Mouse (Mus musculus) spleen, embryonic (tissue): ENCODE results near the gene Trim66.

Experiments
- CTCF ChIA-PET: fragments of 350-600 bp; sonication (Branson Sonifier 250); formaldehyde crosslinking; loops from one replicate; lab custom pipeline; 2022; lab: Charles Lee

The Trim66 gene

DNA sequence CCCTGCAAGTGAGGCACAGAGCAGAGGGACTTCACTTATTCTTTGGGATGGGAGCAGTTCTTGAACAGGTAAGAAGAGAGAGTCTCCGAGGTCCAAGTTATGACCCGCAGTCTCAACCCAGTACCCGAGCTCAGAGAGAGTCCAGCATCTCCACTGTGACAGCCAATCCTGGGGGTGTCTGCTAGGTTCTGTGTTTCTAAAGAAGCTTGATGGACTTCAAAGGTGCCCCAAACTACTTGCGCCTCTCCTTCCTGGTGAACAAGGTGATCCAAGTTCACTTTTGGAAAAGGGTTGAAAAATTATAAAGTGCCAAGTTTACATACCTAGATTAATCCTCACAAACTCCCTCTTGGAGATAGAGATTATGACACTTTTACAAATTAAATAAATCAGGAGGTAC, at the start of gene Trim66:
TSS of gene Trim66 (minus strand) at position 101 of the 400 bp plus-strand sequence.
- CTCF ChIA-PET = no interaction called here

DNA sequence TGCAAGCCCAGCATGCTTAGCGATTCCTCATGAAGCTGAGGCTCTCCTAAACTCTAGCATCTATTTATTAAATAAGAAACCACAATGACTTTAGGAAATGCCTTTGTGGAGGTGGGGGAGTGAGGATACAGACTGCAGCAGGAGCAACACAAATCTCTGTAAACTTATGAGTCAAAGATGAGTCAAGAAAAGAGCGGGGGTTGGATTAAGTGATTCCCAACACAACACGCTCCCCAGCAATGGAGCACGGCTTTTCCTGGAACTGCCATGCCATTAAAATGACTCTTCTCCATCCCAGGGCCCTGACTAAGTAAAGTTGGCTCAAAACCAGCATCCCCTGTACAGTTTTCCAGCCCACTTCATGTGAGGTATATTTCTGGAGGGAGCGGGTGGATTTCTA, 38.8 kb upstream of the Trim66 start:
- CTCF ChIA-PET = no interaction called here

DNA sequence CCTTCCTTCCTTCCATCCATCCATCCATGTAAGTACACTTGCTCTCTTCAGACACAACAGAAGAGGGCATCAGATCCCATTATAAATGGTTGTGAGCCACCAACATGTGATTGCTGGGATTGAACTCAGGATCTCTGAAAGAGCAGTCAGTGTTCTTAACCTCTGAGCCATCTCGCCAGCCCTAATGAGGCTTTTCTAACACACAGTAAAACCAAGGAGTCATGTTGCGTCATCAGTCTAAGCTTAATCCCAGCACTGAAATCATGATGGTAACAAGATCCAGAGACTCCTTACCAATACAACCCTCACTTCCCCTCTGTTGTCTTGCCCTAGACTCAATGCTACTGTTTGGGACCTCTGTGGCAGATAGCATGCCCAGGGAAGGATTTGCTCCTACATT, 38.3 kb upstream of the Trim66 start:
- CTCF ChIA-PET = no interaction called here

DNA sequence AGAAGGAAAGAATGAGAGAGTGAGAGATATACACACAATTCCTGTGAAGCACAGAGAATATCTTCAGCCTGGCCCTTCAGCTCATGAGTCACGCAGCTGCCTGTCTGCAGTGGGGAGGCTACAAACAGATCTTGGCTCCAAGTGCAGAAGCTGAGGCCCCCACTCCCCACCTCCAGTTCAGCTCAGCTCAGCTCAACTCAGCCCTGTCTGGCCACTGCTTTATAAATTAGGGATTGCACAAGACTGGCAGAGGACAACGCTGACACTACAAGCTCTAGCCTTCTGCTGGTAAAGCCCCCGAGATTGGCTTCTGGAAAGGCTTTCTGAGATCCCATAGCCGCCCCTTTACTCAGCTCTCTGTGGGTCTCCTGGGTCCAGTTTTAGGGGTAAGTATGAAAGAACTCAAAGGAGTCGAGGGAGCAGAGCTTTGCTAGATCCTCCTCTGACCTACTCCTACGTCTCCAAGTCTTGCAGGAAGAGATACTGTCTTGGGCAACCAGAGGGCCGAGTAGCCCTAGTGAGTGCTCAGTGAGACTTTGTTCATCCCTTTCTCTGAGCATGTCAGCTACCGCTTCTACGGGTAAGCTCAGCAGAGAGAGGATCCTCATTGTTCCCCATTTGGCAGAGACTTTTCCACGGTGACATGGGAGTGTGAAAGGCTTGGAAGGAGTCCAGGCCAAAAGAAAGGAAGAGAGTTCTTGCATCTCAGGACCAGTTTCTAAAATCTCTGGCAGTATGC, 37.5 kb upstream of the Trim66 start:
- CTCF ChIA-PET = no interaction called here

DNA sequence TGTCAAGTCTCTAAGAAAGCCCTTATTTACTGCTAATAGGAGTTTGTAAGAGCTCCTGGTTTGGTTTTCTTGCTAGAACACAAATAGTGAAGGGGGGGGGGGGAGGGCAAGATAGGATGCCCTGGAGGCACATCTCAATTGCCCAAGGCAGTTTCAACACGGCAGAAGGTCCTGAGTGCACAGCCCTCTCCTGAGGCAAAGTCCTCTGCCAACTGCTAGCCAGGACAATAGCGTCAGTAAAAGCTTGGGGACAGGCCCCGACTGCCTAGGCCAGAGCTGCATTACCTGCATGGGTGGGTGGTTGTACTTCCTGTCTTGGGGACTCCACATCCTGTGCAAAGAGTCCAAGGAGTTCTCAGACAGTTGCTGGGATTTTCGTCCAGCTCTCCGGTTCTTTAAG, 36.9 kb upstream of the Trim66 start:
- CTCF ChIA-PET = no interaction called here

DNA sequence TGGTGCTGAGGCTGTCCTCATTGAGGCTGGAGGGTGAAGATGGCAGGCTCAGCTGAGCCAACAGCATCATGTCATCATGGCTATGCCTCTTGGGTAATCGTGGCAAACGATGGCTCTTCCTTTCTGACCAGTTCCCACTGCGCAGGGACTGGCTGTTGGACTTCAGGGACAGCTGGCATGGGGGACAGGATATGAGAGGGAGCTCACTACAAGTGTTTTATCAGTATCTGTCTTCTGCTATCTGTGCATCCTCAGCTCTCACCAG, 34.4 kb upstream of the Trim66 start:
- CTCF ChIA-PET = no interaction called here

DNA sequence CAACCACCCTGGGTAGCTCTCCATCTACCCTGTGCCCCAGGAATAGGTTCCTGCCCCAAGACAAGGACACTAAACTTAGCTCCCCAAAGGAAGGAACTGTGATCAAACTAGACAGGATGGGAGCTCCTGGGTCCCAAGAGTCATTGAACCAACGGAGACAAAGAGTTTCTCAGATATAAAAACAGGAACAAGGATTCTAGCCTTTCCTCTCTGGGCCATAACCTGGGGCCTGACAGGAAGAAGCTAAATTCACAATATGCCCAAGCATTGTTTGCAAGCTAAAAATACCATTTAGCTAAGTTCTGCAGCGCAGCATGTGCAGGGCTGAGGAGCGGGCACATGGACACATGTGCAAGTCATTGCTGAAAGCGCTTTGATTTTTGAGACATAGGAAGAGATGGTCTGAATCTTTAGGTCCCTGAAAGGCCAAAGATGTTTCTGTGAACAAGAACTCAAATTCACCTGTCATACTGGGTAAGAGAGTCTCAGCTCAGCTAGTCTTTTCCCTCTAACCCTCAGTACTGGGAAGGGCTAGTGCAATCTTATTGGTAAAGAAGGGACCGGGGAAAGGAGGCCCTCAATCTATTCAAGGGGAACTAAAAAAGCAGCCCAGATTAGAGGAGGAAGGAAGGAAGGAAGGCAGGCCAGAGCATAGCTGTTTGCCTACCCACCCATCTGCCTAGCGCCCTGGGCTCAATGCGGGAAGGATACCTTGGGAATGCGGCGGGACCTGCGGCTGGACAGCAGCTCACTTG, 33.9 kb upstream of the Trim66 start:
- CTCF ChIA-PET = no interaction called here

DNA sequence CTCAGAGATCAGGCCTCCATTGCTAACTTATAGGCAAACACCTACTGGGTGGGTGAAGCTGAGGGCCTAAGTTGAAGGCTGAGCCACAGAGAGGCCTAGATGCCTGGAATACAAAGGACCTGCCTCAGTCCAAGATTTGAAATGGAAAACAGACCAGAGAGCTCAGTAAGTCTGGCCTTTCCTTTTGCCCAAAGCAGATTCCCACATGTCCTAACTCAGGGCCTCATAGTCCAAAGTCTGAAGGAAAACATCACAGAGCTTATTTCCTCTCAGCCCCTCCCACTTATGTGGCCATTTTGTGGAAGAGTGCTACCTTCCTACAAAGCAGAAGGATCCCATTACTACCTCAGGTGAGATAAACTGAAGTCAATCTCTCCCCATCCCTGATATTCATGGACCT, 33.0 kb upstream of the Trim66 start:
- CTCF ChIA-PET = no interaction called here

DNA sequence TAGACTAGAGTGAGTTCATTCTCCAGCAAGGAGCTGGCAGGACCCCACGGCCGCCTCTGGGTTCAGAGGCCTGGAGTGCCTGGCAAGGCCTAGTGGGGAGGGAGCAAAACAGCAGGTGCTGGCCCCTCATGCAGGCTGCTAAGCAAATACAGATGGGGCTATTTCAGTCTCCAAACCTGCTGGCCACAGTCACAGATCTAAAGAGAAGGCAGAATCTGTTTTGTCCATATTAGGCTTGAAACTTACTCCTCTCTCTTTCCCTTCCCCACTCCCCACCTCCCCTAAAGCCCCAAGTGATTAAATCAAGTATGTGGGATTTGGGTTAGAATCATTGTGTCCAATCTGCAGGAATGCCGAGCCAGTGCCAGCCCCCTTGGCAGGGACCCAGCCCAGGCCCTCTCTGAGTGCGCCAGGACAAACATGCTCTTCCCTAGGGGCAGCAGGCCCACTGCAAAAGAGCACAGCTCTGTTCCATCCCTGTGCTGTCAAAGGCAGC, 28.6 kb upstream of the Trim66 start:
- CTCF ChIA-PET = no interaction called here

DNA sequence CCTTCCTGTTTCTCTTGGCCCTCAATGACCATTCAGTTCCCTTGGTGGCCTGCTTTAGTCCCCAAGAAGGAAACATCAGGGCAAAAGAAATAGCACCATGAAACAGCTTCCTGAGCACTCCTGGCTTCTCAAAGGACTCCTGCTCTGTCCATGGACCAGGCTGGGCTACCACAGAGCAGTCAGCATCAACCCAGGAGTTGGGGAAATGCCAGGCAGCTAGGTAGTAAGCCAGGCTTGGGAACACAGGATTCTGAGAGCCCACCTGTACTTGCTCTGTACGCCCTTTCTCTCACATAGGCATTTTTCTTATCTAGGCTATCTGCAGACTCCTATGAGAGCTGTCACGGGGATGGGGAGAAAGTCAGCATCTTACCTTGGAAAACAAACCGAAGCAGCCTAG, 27.0 kb upstream of the Trim66 start:
- CTCF ChIA-PET = no interaction called here

DNA sequence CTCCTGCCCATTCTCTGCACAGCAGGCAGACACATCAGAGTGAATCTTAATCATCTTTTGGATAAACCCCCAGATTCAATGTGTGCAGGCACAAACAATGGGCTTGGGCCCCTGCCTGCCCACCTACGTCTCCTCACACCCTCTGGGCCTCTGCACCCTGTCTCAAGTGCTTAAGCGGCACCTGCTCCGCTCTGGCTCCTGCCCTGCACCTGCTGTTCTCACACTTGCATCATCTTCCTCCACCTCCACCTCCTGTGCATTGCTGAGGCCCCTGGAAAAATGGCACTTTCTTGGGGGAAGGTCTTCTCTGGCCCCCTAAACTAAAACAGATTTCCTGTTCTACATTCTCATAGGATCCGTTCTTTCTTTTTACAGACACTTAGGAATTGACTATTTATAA, 26.0 kb upstream of the Trim66 start:
- CTCF ChIA-PET = interaction anchor here (0.7 kb wide), 1 partner anchor 199 kb away, joined by 5 read pairs; no protein-coding TSS in a partner anchor

DNA sequence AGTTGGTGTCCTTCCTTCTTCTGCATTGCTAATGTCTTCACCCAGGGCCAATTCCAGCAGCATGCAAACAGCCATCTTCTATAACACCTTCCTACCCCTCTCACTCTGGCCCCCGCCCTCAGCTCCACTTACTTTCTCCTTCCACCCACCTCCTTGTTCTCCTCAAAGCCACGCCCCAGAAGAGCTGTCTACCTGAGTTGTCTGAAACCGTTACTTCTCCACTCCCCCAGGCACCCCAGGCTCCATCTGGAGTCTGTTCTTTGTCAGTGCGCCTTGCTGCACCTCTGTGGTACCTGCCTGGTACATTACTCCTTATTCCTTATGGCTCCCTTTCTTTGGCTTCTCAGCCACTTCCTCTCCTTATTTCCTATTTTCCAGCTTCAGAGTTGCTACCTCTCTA, 25.2 kb upstream of the Trim66 start:
- CTCF ChIA-PET = interaction anchor here (0.7 kb wide), 1 partner anchor 199 kb away, joined by 5 read pairs; no protein-coding TSS in a partner anchor

DNA sequence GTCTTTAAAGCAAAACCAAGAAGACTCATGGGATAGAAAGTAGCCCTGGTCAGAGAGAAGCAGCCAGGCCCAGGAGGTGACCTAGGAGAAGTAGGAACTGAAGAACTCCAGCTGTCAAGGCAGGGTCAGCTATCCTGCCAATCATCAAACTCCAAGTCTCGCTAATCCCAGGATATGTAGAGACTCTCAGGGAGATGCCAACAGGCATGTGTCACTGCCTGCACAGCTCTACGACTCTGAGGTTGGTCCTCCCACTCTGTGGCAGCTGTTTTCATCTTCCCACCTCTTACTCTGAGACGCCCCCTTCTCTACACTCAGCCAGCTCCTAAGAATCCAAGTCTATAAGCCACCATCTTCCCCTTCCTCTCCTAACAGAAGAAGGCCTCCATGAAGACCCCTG, 24.8 kb upstream of the Trim66 start:
- CTCF ChIA-PET = no interaction called here

DNA sequence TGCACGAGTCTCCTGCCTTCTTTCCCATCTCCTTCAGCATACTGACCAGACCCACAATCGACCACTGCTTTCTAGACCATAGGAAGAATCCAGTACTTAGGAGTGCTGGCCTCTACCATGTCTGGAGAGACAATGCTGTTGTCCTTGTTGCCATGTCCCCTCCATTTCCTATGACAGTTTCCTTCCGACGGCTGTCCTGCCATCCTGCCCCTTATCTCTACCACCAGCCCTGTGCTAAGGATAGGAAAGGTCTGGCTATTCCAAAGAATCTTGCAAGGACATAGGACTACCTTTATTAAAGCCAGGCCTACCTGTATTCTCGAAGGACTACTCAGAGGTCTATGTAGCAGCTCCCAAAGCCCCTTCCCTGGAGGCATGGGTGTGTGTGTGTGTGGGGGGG, 23.6 kb upstream of the Trim66 start:
- CTCF ChIA-PET = no interaction called here

DNA sequence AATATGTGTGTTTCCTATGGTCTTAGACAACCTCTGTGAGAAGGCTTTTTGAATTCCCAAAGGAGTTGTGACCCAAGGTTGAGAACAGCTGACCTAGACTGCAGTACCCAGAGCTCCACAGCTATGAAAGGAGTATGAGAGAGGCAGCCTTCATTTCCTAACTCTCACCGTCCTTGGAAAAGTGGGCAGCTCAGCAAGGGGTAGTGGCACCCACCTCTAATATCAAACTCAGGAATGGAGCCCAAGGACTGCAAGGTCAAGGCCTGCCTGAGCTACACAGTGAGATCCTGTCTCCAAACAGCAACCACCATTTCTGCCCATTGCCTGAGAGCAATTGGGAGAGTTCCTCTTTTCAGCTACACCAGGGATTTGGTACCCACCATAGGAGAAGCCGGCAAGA, 21.8 kb upstream of the Trim66 start:
- CTCF ChIA-PET = no interaction called here

DNA sequence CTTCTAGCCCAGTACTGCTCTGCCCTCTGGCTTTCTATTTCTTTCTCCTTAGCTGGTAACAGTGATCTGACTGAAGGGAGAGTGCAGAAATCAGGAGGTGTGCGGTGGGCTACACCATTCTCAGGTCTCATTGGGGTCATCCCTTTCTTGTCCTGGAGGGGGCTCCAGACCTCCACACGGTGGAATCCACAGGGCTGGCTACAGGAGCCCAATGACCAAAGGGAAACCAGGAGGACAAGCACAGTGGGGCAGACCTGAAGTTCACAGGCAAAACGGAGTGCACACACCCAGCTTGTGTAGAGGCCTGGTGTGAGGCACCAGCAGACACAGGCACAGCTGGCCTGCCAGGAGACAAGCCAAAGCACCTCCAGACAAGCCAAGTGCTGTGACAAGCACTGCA, 20.4 kb upstream of the Trim66 start:
- CTCF ChIA-PET = no interaction called here

DNA sequence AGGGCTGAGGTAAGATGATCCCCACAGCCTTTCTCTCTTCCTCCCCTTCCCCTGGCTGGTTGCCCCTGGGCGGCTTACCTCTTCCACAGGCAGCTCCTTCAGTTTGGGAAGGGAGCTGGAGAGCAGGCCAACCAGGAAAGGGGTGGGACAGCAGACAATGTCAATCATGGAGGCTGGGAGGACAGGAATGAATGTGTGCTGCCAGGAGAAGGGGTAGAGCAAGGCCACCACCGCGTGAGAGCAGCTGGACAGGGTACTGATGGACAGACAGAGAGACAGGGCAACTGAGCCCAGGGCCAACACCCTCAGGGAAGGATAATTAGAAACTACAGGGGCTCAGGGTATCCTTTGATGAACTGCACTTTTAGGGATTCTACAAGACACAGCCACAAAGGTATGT, 19.6 kb upstream of the Trim66 start:
- CTCF ChIA-PET = no interaction called here

DNA sequence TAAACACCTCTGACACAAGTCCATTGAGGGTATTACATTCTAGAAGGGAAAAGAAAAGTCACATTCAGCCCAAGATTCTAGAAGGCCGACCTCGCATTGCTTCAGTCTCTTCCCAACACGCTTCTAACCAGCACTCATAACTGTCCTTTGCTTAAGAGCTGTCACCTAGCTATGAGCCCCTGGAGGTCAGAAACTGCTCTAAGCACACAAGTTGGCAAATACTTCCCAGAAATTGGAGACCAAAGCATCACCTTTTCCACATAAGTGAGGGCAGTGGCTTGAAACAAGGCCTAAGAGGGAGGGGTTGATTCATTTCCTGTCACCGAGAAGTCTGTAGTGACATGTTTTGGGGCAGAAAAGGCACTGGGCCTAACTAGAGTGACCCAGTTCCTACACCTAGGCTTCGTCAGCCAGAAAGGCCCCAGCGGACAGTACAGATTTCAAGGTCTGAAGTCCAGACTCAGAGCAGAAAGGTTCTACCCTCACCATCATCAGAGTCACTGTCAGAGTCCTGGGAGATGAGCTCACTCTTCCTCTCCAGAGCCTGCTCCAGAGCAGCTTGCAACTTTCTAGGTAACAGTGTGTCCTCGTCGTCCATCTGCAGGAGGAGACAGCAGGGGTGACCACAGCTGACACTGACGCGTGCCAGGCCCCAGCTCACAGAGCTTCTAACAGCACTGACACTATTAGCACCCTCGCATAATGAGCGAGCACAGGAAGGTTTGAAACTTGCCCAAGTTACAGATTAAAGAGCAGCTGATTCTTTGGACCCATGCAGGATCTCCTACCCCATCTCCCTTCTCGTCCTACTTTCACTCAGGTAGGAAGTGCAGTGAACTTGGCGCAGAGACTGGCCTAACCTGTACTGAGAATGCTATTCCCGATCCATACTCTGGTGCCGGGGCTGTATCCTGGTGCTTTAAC, 18.1 kb upstream of the Trim66 start:
- CTCF ChIA-PET = no interaction called here

DNA sequence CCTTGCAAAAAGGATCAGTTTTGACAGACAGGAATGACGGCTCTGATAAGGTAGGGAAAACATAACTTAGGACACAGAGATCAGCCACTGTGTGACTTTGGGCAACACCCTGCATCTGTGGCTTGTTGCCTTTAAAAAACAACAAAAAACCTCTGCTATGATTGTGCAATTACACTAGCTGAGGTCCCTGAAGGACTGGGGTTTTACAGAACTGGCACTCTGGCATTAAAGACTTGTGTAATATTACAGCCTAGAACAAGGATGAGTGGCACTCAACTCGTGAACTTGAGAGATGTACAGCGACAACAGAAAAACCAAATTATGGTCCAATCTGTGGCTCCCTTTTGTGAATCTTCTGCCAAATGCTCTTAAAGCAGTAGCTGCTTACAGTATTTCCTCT, 16.8 kb upstream of the Trim66 start:
- CTCF ChIA-PET = no interaction called here

DNA sequence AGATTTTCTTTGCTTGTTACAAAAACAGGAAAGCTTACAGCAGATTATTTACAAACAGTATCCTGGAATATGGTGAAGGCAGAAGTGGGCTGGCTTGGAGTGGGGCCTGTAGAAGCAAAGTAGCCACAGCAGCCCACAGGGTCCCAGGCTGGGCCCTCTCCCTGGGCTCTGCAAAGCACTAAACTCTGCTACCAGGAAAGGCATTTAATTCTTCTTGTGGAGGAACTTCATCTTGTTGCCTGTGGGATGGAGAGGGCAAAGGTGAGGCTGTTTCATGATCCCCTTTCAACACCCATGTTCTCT, 16.5 kb upstream of the Trim66 start:
- CTCF ChIA-PET = no interaction called here

DNA sequence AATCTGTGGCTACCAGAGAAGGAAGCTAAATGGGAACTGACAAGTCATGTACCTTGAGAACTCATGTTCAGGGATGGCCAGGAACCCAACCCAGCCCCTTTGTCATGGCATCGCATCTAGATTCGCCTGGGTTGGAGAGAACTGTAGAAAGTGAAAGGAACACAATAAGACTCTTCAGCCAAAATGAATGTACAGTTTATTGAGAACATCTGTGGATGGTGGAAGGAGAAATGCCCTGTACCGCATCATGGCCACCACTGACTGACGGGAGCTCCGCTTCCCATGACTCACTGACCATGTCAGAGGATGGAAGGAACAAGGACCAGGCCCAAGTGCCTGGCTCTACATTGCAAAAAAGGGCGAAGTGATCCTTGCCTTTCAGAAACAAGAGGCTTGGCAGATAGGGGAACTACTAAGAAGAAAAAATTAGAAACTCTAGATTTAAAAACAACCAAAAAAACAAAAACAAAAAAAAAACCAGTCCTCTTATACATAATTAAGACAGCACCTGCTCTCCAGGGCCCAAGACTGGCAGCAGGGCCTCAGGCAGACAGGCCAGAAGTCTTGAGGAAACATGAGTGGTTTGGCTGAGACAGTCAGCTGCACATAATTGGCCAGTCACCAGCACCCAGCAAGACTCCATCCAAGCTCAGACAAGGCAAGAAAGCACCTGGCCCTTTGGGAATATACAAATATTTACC, 16.0 kb upstream of the Trim66 start:
- CTCF ChIA-PET = no interaction called here

DNA sequence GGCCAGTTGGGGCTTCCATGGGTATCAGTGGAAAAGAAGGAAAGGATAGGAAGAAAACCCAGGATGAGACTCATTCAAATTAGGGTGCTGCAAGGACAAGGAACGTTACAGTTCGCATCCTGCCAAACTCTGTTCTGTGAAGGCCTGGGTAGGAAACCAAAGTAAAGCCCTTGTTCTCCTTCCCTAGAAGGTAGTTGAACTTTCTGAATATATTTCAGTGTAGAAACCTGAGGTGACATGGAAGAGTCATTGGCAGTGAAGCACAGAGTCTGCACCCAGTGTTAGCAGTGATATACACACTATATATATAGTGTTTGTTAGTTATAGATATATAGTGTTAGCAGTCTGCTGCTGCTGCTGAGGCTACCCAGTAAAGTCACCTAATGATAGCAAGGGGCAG, 15.4 kb upstream of the Trim66 start:
- CTCF ChIA-PET = no interaction called here
